Mouse (Mus musculus) hindbrain, embryonic 11.5 days (tissue): ENCODE measurements around the gene Ajm1. TPM values are rescaled to one million over a fixed set of nuclear protein-coding genes. Genes with fewer than 3 reads are reported as not detected.
A peak's percentile ranks its signal among the peaks of the same experiment; 100 is the strongest.

Source experiments
- ATAC-seq: fragments of 200-750 bp; cut with Nextera tagmentation; 2 replicates; pipeline ENCODE4 v1.8.0; 2017; ENCODE audit warnings: mild to moderate bottlenecking, moderate TSS enrichment, moderate library complexity; ENCODE audit not compliant: low FRiP score
- DNase-seq: peaks from one replicate; pipeline ENCODE4 v3.0.0-alpha.2; 2015; ENCODE audit warnings: low spot score
- H3K27ac ChIP-seq: fragments of 300-500 bp; sonication (generic); 2 replicates; pipeline ENCODE4 v1.5.1; 2014; ENCODE audit warnings: mild to moderate bottlenecking, low read depth, low read length
- H3K27me3 ChIP-seq: fragments of 300-500 bp; sonication (generic); 2 replicates; pipeline ENCODE4 v1.6.1; 2014; ENCODE audit warnings: mild to moderate bottlenecking, low read length, moderate library complexity, mixed read lengths; ENCODE audit not compliant: control insufficient read depth, insufficient read depth
- H3K36me3 ChIP-seq: fragments of 300-500 bp; sonication (generic); 2 replicates; pipeline ENCODE4 v1.6.1; 2014; ENCODE audit warnings: mild to moderate bottlenecking, low read length, moderate library complexity, mixed read lengths; ENCODE audit not compliant: control insufficient read depth, insufficient read depth
- H3K4me1 ChIP-seq: fragments of 300-500 bp; sonication (generic); replicated peaks from 2 replicates; pipeline ENCODE4 v1.6.1; 2014; ENCODE audit warnings: low read length, mixed read lengths; ENCODE audit not compliant: control insufficient read depth, insufficient read depth
- H3K4me2 ChIP-seq: fragments of 300-500 bp; sonication (generic); replicated peaks from 2 replicates; pipeline ENCODE4 v1.6.1; 2014; ENCODE audit warnings: mild to moderate bottlenecking, low read depth, low read length
- H3K4me3 ChIP-seq: fragments of 300-500 bp; sonication (generic); 2 replicates; pipeline ENCODE4 v1.5.1; 2014; ENCODE audit warnings: low read depth, low read length
- H3K9ac ChIP-seq: fragments of 300-500 bp; sonication (generic); 2 replicates; pipeline ENCODE4 v1.6.1; 2014; ENCODE audit warnings: low read depth, low read length
- H3K9me3 ChIP-seq: fragments of 300-500 bp; sonication (generic); 2 replicates; pipeline ENCODE4 v1.6.1; 2016; ENCODE audit warnings: low read length; ENCODE audit not compliant: control insufficient read depth
- WGBS: fragments of 180-500 bp; shearing (Covaris S2); extraction: QIAGEN DNeasy Blood & Tissue Kit; methylation state at CpG from one replicate; pipeline ENCODE4 v1.1.7; 2014; 5-methylcytosine and 5-hydroxymethylcytosine counted together
- polyA plus RNA-seq: library from polyadenylated mRNA; unstranded; fragments of >200 nt; fragmentation: Nextera tagmentation; extraction: Ambion mirVana; gene quantifications from 2 replicates; pipeline ENCODE4 v1.2.1, GENCODE M21; 2014

Ajm1 gene
- polyA plus RNA-seq, 1 experiment from 2014 or later: 0.59 TPM

- Histone ChIP-seq H3K27ac (no peak overlapping the region), H3K27me3 (peaks cover 28% of the 10 kb centered on the region), H3K9me3 (no peaks in the 10 kb centered on the region), H3K9ac (0 out of 2 replicates have a peak overlapping the region, but pooled peaks have one; percentile 19), H3K4me2 (no peak overlapping the region), H3K4me3 (no peak overlapping the region), H3K4me1 (no peaks in the 10 kb centered on the region), H3K36me3 (no peaks in the 10 kb centered on the region)
- DNase-seq: peak; percentile 6
- no peak for ATAC-seq
- WGBS: 22% methylated on average over 22 of the region's 22 CpGs
Observed at GRCm38 (mm10) chr2:25616398-25616797, 34.8 kb upstream of the Ajm1 start.

DNA sequence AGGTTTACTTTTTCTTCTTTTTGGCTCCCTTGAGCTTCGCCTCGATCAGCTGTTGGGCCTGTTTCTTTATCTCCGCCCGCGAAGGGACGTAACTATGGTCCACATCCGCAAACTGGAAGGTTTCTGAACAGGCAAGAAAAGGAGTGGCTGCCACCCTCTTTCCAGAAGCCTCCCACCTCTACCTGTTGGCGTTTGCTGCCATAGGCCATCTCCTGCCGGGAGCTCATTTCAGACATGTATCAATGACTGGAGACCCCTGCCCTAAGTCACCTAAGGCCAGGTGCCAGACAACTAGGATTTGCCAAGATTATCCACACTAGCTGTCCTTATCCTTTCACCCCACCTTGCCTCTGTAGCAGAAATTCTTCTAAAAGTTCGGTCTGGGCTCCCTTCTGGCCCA is 27.1 kb upstream of the Ajm1 start:
- Histone ChIP-seq H3K4me1 (peaks cover 3% of the 10 kb centered on the region; the same call in 1 of the 2 replicates), H3K9ac (peak overlapping the region; percentile 96), H3K36me3 (no peaks in the 10 kb centered on the region), H3K4me3 (peak overlapping the region; percentile 96), H3K27ac (no peak overlapping the region), H3K4me2 (peak overlapping the region; percentile 64), H3K9me3 (no peaks in the 10 kb centered on the region), H3K27me3 (peaks cover 7% of the 10 kb centered on the region; the same call in 1 of the 2 replicates)
- ATAC-seq (no peak; the same call in 1 of the 2 replicates), DNase-seq (no peak)
- WGBS: 69% methylated on average over 10 of the region's 10 CpGs

GRCm38 (mm10) chr2:25607761-25608622 is 26.4 kb upstream of the Ajm1 start, which contains the start of gene Rabl6:
Rabl6 (minus strand) TSS chr2:25608521.
- peak; percentile 93 for DNase-seq
- H3K4me2 ChIP-seq: peak within 1 kb of the TSS; percentile 64

GRCm38 (mm10) chr2:25602526-25602925 is 21.0 kb upstream of the Ajm1 start:
- no peak overlapping the region for H3K27ac ChIP-seq
- H3K9me3 ChIP-seq: no peaks in the 10 kb centered on the region
- H3K9ac ChIP-seq: no peak overlapping the region
- no peaks in the 10 kb centered on the region for H3K27me3 ChIP-seq
- peaks cover 10% of the 10 kb centered on the region; the same call in 1 of the 2 replicates for H3K36me3 ChIP-seq
- H3K4me2 ChIP-seq: no peak overlapping the region
- H3K4me3 ChIP-seq: no peak overlapping the region
- DNase-seq: no peak
- WGBS: 94% methylated on average over 5 of the region's 5 CpGs
- H3K4me1 ChIP-seq: peaks cover 3% of the 10 kb centered on the region; the same call in 1 of the 2 replicates
- ATAC-seq: no peak

More at GRCm38 (mm10) chr2:25607761-25608622, 26.4 kb upstream of the Ajm1 start, which contains the start of gene Rabl6:
- peak within 1 kb of the TSS; percentile 91 for H3K27ac ChIP-seq
- peaks cover 3% of the 10 kb centered on the region; the same call in 1 of the 2 replicates for H3K4me1 ChIP-seq
- peaks cover 5% of the 10 kb centered on the region; the same call in 1 of the 2 replicates for H3K27me3 ChIP-seq
- H3K9me3 ChIP-seq: no peaks in the 10 kb centered on the region
- H3K9ac ChIP-seq: peak within 1 kb of the TSS; percentile 96
- peak; percentile 90 for ATAC-seq
- peak within 1 kb of the TSS; percentile 96 for H3K4me3 ChIP-seq
- WGBS: under 1% methylated on average over 80 of the region's 80 CpGs
- H3K36me3 ChIP-seq: no peaks in the 10 kb centered on the region

- Histone ChIP-seq H3K4me1 (no peaks in the 10 kb centered on the region), H3K4me3 (no peak overlapping the region), H3K36me3 (peaks cover 15% of the 10 kb centered on the region; the same call in 1 of the 2 replicates), H3K9ac (no peak overlapping the region), H3K9me3 (no peaks in the 10 kb centered on the region), H3K27me3 (no peaks in the 10 kb centered on the region), H3K27ac (no peak overlapping the region), H3K4me2 (no peak overlapping the region)
- 93% methylated on average over 2 of the region's 2 CpGs for WGBS
- ATAC-seq (no peak), DNase-seq (no peak)
Observed at GRCm38 (mm10) chr2:25600037-25600436, 18.5 kb upstream of the Ajm1 start.

- DNase-seq: no peak
- Histone ChIP-seq H3K9ac (no peak overlapping the region), H3K4me2 (no peak overlapping the region), H3K4me3 (no peak overlapping the region), H3K27ac (no peak overlapping the region), H3K9me3 (no peaks in the 10 kb centered on the region), H3K27me3 (no peaks in the 10 kb centered on the region), H3K36me3 (peaks cover 18% of the 10 kb centered on the region; the same call in 1 of the 2 replicates), H3K4me1 (no peaks in the 10 kb centered on the region)
- no peak for ATAC-seq
- 100% methylated on average over 1 of the region's 1 CpGs for WGBS
Observed at GRCm38 (mm10) chr2:25598749-25599148, 17.2 kb upstream of the Ajm1 start.

DNA sequence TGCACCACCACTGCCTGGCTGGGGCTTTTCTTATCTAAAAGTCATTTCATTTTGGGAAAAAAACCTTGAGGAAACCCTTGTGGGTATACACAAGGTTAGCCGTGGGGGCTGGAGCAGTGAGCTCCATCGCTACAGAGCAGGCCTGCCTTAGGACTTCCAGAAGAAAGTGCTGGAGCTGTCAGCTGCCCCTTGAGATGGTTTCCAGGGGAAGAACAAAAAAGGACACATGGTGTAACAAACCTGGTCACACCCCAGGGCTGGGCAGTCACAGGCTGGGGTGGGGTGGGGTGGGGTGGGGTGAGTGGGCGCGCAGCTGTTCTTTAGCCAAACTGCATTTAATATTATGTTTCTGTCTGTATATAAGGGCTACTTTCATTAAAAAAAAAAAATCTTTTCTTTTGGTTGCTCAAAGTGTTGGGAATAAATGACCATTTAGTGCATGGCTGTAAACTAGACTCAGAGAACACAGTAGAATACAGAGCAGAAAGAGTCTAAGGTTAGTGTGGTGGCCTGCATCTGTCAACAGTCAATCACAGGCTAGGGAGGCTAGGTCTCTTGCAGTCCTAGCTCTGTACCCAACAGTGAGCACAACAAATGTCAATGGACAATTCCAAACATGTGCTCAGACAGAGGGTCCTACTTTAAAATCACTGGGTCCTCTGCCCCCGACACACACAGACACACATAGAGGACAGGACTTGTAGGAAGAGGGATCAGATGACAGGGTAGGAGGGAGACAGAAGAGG is 15.4 kb upstream of the Ajm1 start:
- Histone ChIP-seq H3K9me3 (no peaks in the 10 kb centered on the region), H3K9ac (no peak overlapping the region), H3K27ac (no peak overlapping the region), H3K4me3 (no peak overlapping the region), H3K27me3 (no peaks in the 10 kb centered on the region), H3K36me3 (peaks cover 24% of the 10 kb centered on the region), H3K4me1 (no peaks in the 10 kb centered on the region), H3K4me2 (no peak overlapping the region)
- WGBS: 98% methylated on average over 5 of the region's 5 CpGs
- DNase-seq: no peak
- ATAC-seq: no peak

GRCm38 (mm10) chr2:25591863-25592262 is 10.3 kb upstream of the Ajm1 start:
- no peak overlapping the region for H3K4me2 ChIP-seq
- no peaks in the 10 kb centered on the region for H3K4me1 ChIP-seq
- H3K9me3 ChIP-seq: no peaks in the 10 kb centered on the region
- no peaks in the 10 kb centered on the region for H3K27me3 ChIP-seq
- peaks cover 13% of the 10 kb centered on the region for H3K36me3 ChIP-seq
- no peak overlapping the region for H3K27ac ChIP-seq
- 92% methylated on average over 2 of the region's 2 CpGs for WGBS
- no peak overlapping the region for H3K9ac ChIP-seq
- ATAC-seq (no peak), DNase-seq (peak; percentile 14)
- H3K4me3 ChIP-seq: no peak overlapping the region
